Mouse (Mus musculus) liver, adult 2 months (tissue): ENCODE results near the gene Mgea5. TPM values are rescaled to one million over a fixed set of nuclear protein-coding genes. Genes with fewer than 3 reads are reported as not detected.
A peak's percentile ranks its signal among the peaks of the same experiment; 100 is the strongest.
"Not testable (repeated sequence)": the region's sequence is repeated elsewhere in the genome, so short reads cannot be mapped to it uniquely, and the experiment has no call there.

Experiments
- DNase-seq: peaks from one replicate; pipeline ENCODE4 v3.0.0-alpha.2; 2011; ENCODE audit warnings: low read depth, low spot score; ENCODE audit errors: extremely low read depth
- H3K27ac ChIP-seq: fragments of 200-500 bp; replicated peaks from 2 replicates; pipeline ENCODE4 v1.5.1; 2012; ENCODE audit warnings: low read depth, mild to moderate bottlenecking, control low read depth, inconsistent platforms, low read length; ENCODE audit not compliant: insufficient read depth
- H3K27me3 ChIP-seq: fragments of 200-500 bp; 2 replicates; pipeline ENCODE4 v1.6.1; 2012; ENCODE audit warnings: mild to moderate bottlenecking, moderate library complexity, low read length, inconsistent platforms; ENCODE audit not compliant: control insufficient read depth, insufficient read depth
- H3K36me3 ChIP-seq: fragments of 200-500 bp; 2 replicates; pipeline ENCODE4 v1.6.1; 2012; ENCODE audit warnings: low read length, inconsistent platforms; ENCODE audit not compliant: control insufficient read depth, insufficient read depth
- H3K4me1 ChIP-seq: fragments of 200-500 bp; 2 replicates; pipeline ENCODE4 v1.6.1; 2011; ENCODE audit warnings: low read length; ENCODE audit not compliant: control insufficient read depth, insufficient read depth
- H3K4me3 ChIP-seq: fragments of 200-500 bp; 2 replicates; pipeline ENCODE4 v1.5.1; 2011; ENCODE audit warnings: low read depth, mild to moderate bottlenecking, control low read depth, low read length, moderate library complexity; ENCODE audit not compliant: insufficient read depth
- H3K79me2 ChIP-seq: fragments of 200-500 bp; 2 replicates; pipeline ENCODE4 v1.6.1; 2012; ENCODE audit warnings: inconsistent platforms, mild to moderate bottlenecking, low read length, moderate library complexity; ENCODE audit not compliant: control insufficient read depth, insufficient read depth
- H3K9ac ChIP-seq: fragments of 200-500 bp; 2 replicates; pipeline ENCODE4 v1.6.1; 2012; ENCODE audit warnings: low read depth, mild to moderate bottlenecking, control low read depth, inconsistent platforms, low read length
- CTCF ChIP-seq: fragments of 200-500 bp; IDR thresholded peaks from 2 replicates; pipeline ENCODE4 v1.5.1; 2011; ENCODE audit warnings: low read depth, low read length, control low read depth
- POLR2A ChIP-seq: fragments of 200-500 bp; IDR thresholded peaks from 2 replicates; pipeline ENCODE4 v1.6.1; 2011; ENCODE audit warnings: low read length, control low read depth; ENCODE audit not compliant: insufficient read depth; ENCODE audit errors: extremely low read depth
- WGBS: fragments of 180-500 bp; shearing (Covaris S2); methylation state at CpG from one replicate; pipeline ENCODE4 v1.1.7; 2018; 5-methylcytosine and 5-hydroxymethylcytosine counted together
- polyA plus RNA-seq: library from polyadenylated mRNA; depleted of rRNA; stranded (reverse); fragments of >200 nt; gene quantifications from 2 replicates; pipeline ENCODE4 v1.2.3, GENCODE M21; 2012
- total RNA-seq: library from RNA; depleted of rRNA; stranded (reverse); fragments of >200 nt; gene quantifications from 2 replicates; pipeline ENCODE4 v1.2.3, GENCODE M21; 2014

Mgea5 gene
- total and polyA plus RNA-seq, 2 experiments, result 11.1 to 44.3 TPM

DNA sequence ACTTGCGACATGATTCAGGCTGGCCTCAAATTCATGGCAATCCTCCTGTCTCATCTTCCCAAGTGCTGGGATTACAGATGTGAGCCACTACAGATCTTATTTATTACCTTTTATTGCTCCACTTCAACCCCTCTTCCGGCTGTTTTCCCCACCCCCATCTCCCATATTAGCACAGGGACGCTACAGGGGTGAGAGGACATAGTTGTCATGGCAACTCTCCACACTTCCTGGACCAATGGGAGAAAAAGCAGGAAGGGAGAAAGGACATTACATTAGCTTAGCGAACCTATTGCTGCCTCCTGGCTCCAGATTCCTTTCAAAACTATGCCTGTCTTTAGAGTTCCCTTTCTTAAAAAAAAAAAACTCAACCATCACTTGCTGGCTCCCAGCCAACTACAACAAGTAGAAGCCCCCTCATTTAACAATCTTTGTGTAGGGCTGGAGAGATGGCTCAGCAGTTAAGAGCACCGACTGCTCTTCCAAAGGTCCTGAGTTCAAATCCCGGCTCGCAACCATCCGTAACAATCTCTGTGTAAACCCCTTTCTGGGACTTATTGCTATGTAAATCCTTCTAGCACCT, 29.1 kb upstream of the Mgea5 start:
- H3K27ac ChIP-seq, result no peak overlapping the region
- no peak for TF ChIP-seq POLR2A
- no peak for TF ChIP-seq CTCF
- no peak overlapping the region for H3K9ac ChIP-seq
- no peaks in the 10 kb centered on the region for H3K36me3 ChIP-seq
- no peaks in the 10 kb centered on the region for H3K27me3 ChIP-seq
- H3K79me2 ChIP-seq, result no peaks in the 10 kb centered on the region
- no peak overlapping the region for H3K4me3 ChIP-seq
- WGBS, result 18% methylated on average over 8 of the region's 8 CpGs
- DNase-seq, result no peak
- H3K4me1 ChIP-seq, result 0 out of 2 replicates have a peak, but pooled peaks cover 1% of the 10 kb centered on the region

DNA sequence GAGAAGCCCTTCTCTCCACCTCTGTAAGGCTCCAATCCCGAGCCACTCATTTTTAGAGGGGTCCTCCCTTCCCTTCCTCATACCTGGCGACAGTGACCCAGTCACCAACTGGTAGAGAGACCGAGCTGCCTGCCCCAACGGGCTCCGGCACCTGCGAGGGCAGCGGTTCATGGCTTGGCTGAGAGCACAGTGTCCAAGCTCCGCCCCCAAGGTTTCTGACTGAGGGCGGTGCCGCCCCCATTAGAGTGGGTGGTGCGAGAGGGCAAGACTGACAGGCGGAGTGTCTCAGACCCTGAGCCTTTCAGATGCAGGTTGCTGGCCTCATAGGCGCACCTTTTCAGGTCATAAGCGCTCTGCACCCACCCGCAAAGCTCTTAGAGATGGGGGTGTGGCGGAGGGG, 28.5 kb upstream of the Mgea5 start:
- no peaks in the 10 kb centered on the region for H3K27me3 ChIP-seq
- no peak overlapping the region for H3K27ac ChIP-seq
- no peaks in the 10 kb centered on the region for H3K79me2 ChIP-seq
- no peak for TF ChIP-seq POLR2A
- TF ChIP-seq CTCF, result no peak
- no peaks in the 10 kb centered on the region for H3K36me3 ChIP-seq
- peak overlapping the region; percentile 25; the same call in 1 of the 2 replicates for H3K4me3 ChIP-seq
- DNase-seq, result peak; percentile 31
- H3K9ac ChIP-seq, result no peak overlapping the region
- H3K4me1 ChIP-seq, result 0 out of 2 replicates have a peak, but pooled peaks cover 1% of the 10 kb centered on the region
- WGBS, result 5% methylated on average over 16 of the region's 16 CpGs

DNA sequence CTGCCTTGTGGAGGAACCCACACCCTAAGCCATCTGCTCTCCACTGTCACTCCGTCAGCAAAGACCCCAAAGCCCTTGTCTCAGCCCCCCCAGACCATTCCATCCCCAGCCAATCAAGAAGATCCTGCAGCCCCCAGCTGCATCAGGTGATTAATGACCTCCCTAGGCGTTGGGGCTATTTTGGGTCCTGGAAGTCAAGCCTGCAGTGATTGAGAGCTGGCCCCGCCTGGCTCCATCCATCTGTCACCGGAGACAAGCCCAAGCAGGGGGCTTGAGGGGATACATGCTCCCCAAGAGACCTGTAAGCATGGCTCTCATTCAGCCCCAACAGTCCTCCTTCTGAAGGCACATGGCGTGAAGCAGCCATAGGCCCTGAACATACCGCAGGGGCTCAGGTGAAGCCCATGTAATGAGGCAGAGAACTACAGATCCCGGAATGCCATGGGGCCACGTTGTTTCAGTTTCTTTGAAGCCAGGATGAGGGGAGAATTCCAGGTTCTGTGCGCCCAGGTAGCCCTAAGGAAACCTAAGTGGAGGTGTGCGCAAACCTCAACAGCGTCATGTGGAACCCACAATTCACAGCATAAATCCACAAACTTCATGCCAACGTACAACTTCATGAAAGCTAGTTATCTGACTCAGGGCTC, 27.5 kb upstream of the Mgea5 start:
- Histone ChIP-seq H3K27ac (no peak overlapping the region), H3K27me3 (no peaks in the 10 kb centered on the region), H3K36me3 (no peaks in the 10 kb centered on the region)

DNA sequence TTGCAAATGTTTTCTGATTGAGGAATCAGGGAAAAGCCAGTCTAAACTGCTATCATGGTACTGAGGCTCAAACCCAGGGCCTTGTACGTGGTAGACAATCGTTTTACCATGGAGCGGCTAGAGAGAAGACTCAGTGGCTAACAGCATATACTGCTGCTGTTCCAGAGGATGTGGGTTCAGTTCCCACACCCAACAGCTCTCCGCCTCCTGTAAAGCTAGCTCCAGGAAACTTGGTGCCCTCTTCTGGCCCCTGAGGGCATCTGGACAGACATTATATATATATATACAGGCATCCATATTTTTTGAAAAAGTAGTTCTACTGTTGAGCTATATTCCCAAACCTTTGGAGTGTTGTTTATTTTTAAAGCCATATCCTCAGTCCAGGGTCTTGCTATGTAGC, 24.1 kb upstream of the Mgea5 start:
- no peaks in the 10 kb centered on the region for H3K36me3 ChIP-seq
- no peaks in the 10 kb centered on the region for H3K4me1 ChIP-seq
- H3K27ac ChIP-seq, result no peak overlapping the region
- H3K79me2 ChIP-seq, result no peaks in the 10 kb centered on the region
- no peak overlapping the region for H3K4me3 ChIP-seq
- H3K27me3 ChIP-seq, result no peaks in the 10 kb centered on the region
- DNase-seq, result no peak
- TF ChIP-seq POLR2A (no peak), CTCF (no peak)
- 93% methylated on average over 4 of the region's 4 CpGs for WGBS
- H3K9ac ChIP-seq, result no peak overlapping the region

More for the DNA sequence above, 27.5 kb upstream of the Mgea5 start:
- no peak overlapping the region for H3K4me3 ChIP-seq
- H3K9ac ChIP-seq, result no peak overlapping the region
- H3K4me1 ChIP-seq, result 0 out of 2 replicates have a peak, but pooled peaks cover 1% of the 10 kb centered on the region
- no peak for DNase-seq
- WGBS, result 83% methylated on average over 12 of the region's 12 CpGs
- TF ChIP-seq POLR2A (no peak), CTCF (no peak)
- no peaks in the 10 kb centered on the region for H3K79me2 ChIP-seq

DNA sequence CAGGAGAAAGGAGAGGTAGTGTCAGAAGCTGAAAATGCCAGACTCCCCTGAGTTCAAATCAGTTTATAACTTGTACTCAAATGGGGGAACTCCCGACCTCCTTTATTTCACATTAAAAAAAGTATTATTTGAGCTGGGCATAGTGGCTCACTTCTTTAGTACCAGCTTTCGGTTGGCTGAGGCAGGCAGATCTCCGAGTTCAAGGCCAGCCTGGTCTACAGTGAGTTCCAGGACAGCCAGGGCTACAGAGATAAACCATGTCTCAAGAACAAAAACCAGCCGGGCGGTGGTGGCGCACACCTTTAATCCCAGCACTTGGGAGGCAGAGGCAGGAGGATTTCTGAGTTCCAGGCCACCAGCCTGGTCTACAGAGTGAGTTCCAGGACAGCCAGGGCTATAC, 22.2 kb upstream of the Mgea5 start:
- H3K4me3 ChIP-seq, H3K4me1 ChIP-seq, H3K27me3 ChIP-seq, H3K79me2 ChIP-seq, H3K9ac ChIP-seq, H3K36me3 ChIP-seq, H3K27ac ChIP-seq, DNase-seq: not testable (repeated sequence)
- WGBS, result 90% methylated on average over 6 of the region's 6 CpGs
